In the genomic region with DNA sequence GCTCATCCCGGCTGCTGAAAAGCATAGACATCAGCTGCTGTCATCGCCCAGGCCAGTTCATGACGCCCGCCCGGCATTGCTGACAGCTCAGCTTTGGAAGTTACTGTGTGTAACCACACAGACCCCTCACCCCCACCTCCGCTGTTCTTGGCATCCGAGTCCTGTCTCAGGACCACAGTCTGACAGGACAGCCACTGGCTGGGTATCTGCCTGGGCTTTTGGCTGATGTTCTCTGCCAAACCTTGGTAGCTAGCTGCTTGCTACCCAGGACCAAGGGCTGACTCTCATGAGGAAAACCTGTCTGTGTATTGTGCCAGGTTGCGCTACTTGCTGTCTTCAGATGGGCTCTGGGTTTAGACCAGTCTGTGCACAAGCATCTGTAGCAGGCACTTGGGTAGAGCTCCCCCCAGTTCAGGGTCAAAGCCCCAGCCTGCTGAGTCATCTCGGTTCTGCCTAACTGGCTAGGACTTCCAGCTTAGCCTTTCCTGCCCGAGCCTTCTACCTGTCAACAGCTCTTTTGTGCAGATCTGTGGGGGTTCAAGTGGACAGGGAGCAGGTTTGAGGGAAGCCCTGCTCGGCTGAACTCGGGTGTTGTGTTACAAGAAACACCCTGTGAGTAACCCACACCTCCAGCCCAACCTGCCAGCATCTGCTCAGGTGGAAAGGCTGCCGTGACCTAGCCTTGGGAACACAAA, we compare ENCODE assay signal across 8 mouse cellular contexts.
DNase-seq lines count a peak whose midpoint lies in the region; ATAC-seq lines count a peak whose summit lies in the region.

No protein-coding gene starts in this region.

- H3K4me1 ChIP-seq in brown adipose tissue, adult 24 weeks (ENCODE audit: control insufficient read depth, insufficient read depth, insufficient read length, low read length) = peaks cover 20% of the 10 kb centered on the region
- peaks cover 19% of the 10 kb centered on the region for H3K4me1 ChIP-seq in forebrain, embryonic 16.5 days (replicated peaks; ENCODE audit: control insufficient read depth, insufficient read depth, low read length)
- peaks cover 44% of the 10 kb centered on the region for H3K4me1 ChIP-seq in hindbrain, embryonic 13.5 days (replicated peaks)
- peaks cover 44% of the 10 kb centered on the region for H3K4me1 ChIP-seq in liver, embryonic 13.5 days (replicated peaks)
- peaks cover 16% of the 10 kb centered on the region for H3K4me1 ChIP-seq in neural tube, embryonic 14.5 days (ENCODE audit: control insufficient read depth, insufficient read depth, low read length)

- ATAC-seq in forebrain, embryonic 16.5 days = peak; percentile 62
- ATAC-seq in hindbrain, embryonic 13.5 days (ENCODE audit: low FRiP score) = peak; percentile 77
- ATAC-seq in liver, embryonic 13.5 days (ENCODE audit: low read depth) = peak; percentile 24; the same call in 1 of the 2 replicates
- peak; percentile 50; the same call in 1 of the 2 replicates for ATAC-seq in neural tube, embryonic 14.5 days (ENCODE audit: low read depth)

- peak overlapping the region; percentile 22; the same call in 1 of the 2 replicates for H3K4me2 ChIP-seq in forebrain, embryonic 16.5 days (ENCODE audit: low read length)
- H3K4me2 ChIP-seq in hindbrain, embryonic 13.5 days = peak overlapping the region; percentile 38
- peak overlapping the region; percentile 48 for H3K4me2 ChIP-seq in liver, embryonic 13.5 days
- no peak overlapping the region for H3K4me2 ChIP-seq in neural tube, embryonic 14.5 days (ENCODE audit: low read depth, low read length)

- WGBS in forebrain, embryonic 16.5 days = 19% methylated on average over 13 of the region's 13 CpGs
- WGBS in hindbrain, embryonic 13.5 days = 42% methylated on average over 13 of the region's 13 CpGs
- WGBS in liver, embryonic 13.5 days (ENCODE audit: insufficient replicate concordance) = 43% methylated on average over 13 of the region's 13 CpGs
- 57% methylated on average over 13 of the region's 13 CpGs for WGBS in neural tube, embryonic 14.5 days

- no peaks in the 10 kb centered on the region for H3K36me3 ChIP-seq in forebrain, embryonic 16.5 days (ENCODE audit: control insufficient read depth, insufficient read depth)
- no peaks in the 10 kb centered on the region for H3K36me3 ChIP-seq in hindbrain, embryonic 13.5 days
- no peaks in the 10 kb centered on the region for H3K36me3 ChIP-seq in liver, embryonic 13.5 days
- no peaks in the 10 kb centered on the region for H3K36me3 ChIP-seq in neural tube, embryonic 14.5 days (ENCODE audit: control insufficient read depth, insufficient read depth, low read length)

- intact Hi-C loops in left cerebral cortex, postnatal 10 days (cut with DNase I) = no loop called here

- H3K9me3 ChIP-seq in forebrain, embryonic 16.5 days (ENCODE audit: control insufficient read depth, low read length) = no peaks in the 10 kb centered on the region
- H3K9me3 ChIP-seq in hindbrain, embryonic 13.5 days = no peaks in the 10 kb centered on the region
- no peaks in the 10 kb centered on the region for H3K9me3 ChIP-seq in liver, embryonic 13.5 days (replicated peaks)
- H3K9me3 ChIP-seq in neural tube, embryonic 14.5 days (ENCODE audit: control insufficient read depth, low read length) = no peaks in the 10 kb centered on the region

- H3K4me3 ChIP-seq in brown adipose tissue, adult 24 weeks (ENCODE audit: insufficient read depth, low read depth, low read length) = no peak overlapping the region
- no peak overlapping the region for H3K4me3 ChIP-seq in forebrain, embryonic 16.5 days (replicated peaks; ENCODE audit: low read length)
- H3K4me3 ChIP-seq in hindbrain, embryonic 13.5 days = no peak overlapping the region
- H3K4me3 ChIP-seq in liver, embryonic 13.5 days (replicated peaks) = peak overlapping the region; percentile 14; the same call in 1 of the 2 replicates
- no peak overlapping the region for H3K4me3 ChIP-seq in neural tube, embryonic 14.5 days (ENCODE audit: low read depth, low read length)

- no peaks in the 10 kb centered on the region for H3K27me3 ChIP-seq in forebrain, embryonic 16.5 days (replicated peaks; ENCODE audit: control insufficient read depth, insufficient read depth, low read length)
- no peaks in the 10 kb centered on the region for H3K27me3 ChIP-seq in hindbrain, embryonic 13.5 days
- no peaks in the 10 kb centered on the region for H3K27me3 ChIP-seq in liver, embryonic 13.5 days
- no peaks in the 10 kb centered on the region for H3K27me3 ChIP-seq in neural tube, embryonic 14.5 days (ENCODE audit: control insufficient read depth, insufficient read depth, low read length)

- DNase-seq in MN1 (ENCODE audit: low spot score) = peak; percentile 56
- DNase-seq in liver, embryonic 13.5 days = no peak
- DNase-seq in left cerebral cortex, postnatal 10 days (ENCODE audit: extremely low spot score in 1 of 2, low spot score in 2 of 2) = no peak
- DNase-seq in layer of hippocampus, postnatal 14 days (ENCODE audit: low spot score in 2 of 2) = no peak

- H3K27ac ChIP-seq in brown adipose tissue, adult 24 weeks (replicated peaks; ENCODE audit: low read depth, low read length) = 0 out of 2 replicates have a peak overlapping the region, but pooled peaks have one; percentile 21
- peak overlapping the region; percentile 45 for H3K27ac ChIP-seq in forebrain, embryonic 16.5 days (ENCODE audit: low read length)
- H3K27ac ChIP-seq in hindbrain, embryonic 13.5 days = peak overlapping the region; percentile 79
- peak overlapping the region; percentile 60 for H3K27ac ChIP-seq in liver, embryonic 13.5 days
- H3K27ac ChIP-seq in neural tube, embryonic 14.5 days (ENCODE audit: low read depth, low read length) = peak overlapping the region; percentile 48; the same call in 1 of the 2 replicates

- peak overlapping the region; percentile 14; the same call in 1 of the 2 replicates for H3K9ac ChIP-seq in forebrain, embryonic 16.5 days (replicated peaks; ENCODE audit: low read depth, low read length)
- peak overlapping the region; percentile 46 for H3K9ac ChIP-seq in hindbrain, embryonic 13.5 days
- H3K9ac ChIP-seq in liver, embryonic 13.5 days = peak overlapping the region; percentile 22; the same call in 1 of the 2 replicates
- no peak overlapping the region for H3K9ac ChIP-seq in neural tube, embryonic 14.5 days (replicated peaks; ENCODE audit: low read depth, low read length)

Comparison
In these comparisons a context has a peak if more than half of its experiments do, and no peak if none do; other contexts are left out.
1. H3K27ac ChIP-seq: peak in every context shown above with its lines; median percentile 79 in hindbrain, embryonic 13.5 days; 60 in liver, embryonic 13.5 days; 48 in neural tube, embryonic 14.5 days; 45 in forebrain, embryonic 16.5 days; 21 in brown adipose tissue, adult 24 weeks.
2. ATAC-seq: peak in every context shown above with its lines; median percentile 77 in hindbrain, embryonic 13.5 days; 62 in forebrain, embryonic 16.5 days; 50 in neural tube, embryonic 14.5 days; 24 in liver, embryonic 13.5 days.